Mouse (Mus musculus): Measurements from ENCODE around the gene Zcchc24.

- TF ChIP-seq GATA2 (IDR thresholded peaks at IDR 0.05; ENCODE audit: borderline replicate concordance, low read depth, low read length) (no peak), CTCF (IDR thresholded peaks at IDR 0.05; ENCODE audit: low read depth, low read length) (peak; percentile 95), TAL1 (conservative IDR thresholded peaks at IDR 0.05; ENCODE audit: low read depth, low read length) (no peak)
Measured at GRCm38 (mm10) chr14:25693888-25694568, 74.8 kb downstream of the Zcchc24 start, which contains the start of gene Ppif.

Data from G1E (cell line).